Mouse (Mus musculus) T-cell, adult 2 months (primary cell): Measurements from ENCODE around the gene Umad1.

ENCODE experiments used
- DNase-seq: peaks from one replicate; pipeline ENCODE4 v3.0.0; 2022; ENCODE audit warnings: low spot score

Umad1 gene

GRCm38 (mm10) chr6:8419485-8420186 is 160.5 kb downstream of the Umad1 start:
- no peak for DNase-seq

GRCm38 (mm10) chr6:8420187-8420503 is 161.1 kb downstream of the Umad1 start:
- DNase-seq: no peak

- no peak for DNase-seq
Measured at GRCm38 (mm10) chr6:8421421-8421820, 162.3 kb downstream of the Umad1 start.

- no peak for DNase-seq
Measured at GRCm38 (mm10) chr6:8421959-8422581, 163.0 kb downstream of the Umad1 start.

- DNase-seq: no peak
Measured at GRCm38 (mm10) chr6:8423142-8423541, 164.1 kb downstream of the Umad1 start.

- no peak for DNase-seq
Measured at GRCm38 (mm10) chr6:8427692-8428091, 168.6 kb downstream of the Umad1 start.

- no peak for DNase-seq
Measured at GRCm38 (mm10) chr6:8430610-8431234, 171.6 kb downstream of the Umad1 start.

- no peak for DNase-seq
Measured at GRCm38 (mm10) chr6:8433179-8433578, 174.1 kb downstream of the Umad1 start.

GRCm38 (mm10) chr6:8437937-8438336 is 178.8 kb downstream of the Umad1 start:
- no peak for DNase-seq

GRCm38 (mm10) chr6:8441814-8442213 is 182.7 kb downstream of the Umad1 start:
- DNase-seq: no peak

- DNase-seq: no peak
Measured at GRCm38 (mm10) chr6:8446786-8447185, 187.7 kb downstream of the Umad1 start.

- no peak for DNase-seq
Measured at GRCm38 (mm10) chr6:8455599-8455998, 196.5 kb downstream of the Umad1 start.

GRCm38 (mm10) chr6:8458596-8458995 is 199.5 kb downstream of the Umad1 start:
- DNase-seq: no peak

- no peak for DNase-seq
Measured at GRCm38 (mm10) chr6:8462447-8462846, 203.4 kb downstream of the Umad1 start.

- DNase-seq: no peak
Measured at GRCm38 (mm10) chr6:8465388-8465787, 206.3 kb downstream of the Umad1 start.

- DNase-seq: no peak
Measured at GRCm38 (mm10) chr6:8465985-8466384, 206.9 kb downstream of the Umad1 start.

GRCm38 (mm10) chr6:8467667-8468337 is 208.7 kb downstream of the Umad1 start:
- no peak for DNase-seq

- DNase-seq: no peak
Measured at GRCm38 (mm10) chr6:8469918-8470317, 210.8 kb downstream of the Umad1 start.

- DNase-seq: no peak
Measured at GRCm38 (mm10) chr6:8472125-8472524, 213.0 kb downstream of the Umad1 start.

- no peak for DNase-seq
Measured at GRCm38 (mm10) chr6:8472915-8473314, 213.8 kb downstream of the Umad1 start.

- DNase-seq: no peak
Measured at GRCm38 (mm10) chr6:8473498-8473897, 214.4 kb downstream of the Umad1 start.

- DNase-seq: no peak
Measured at GRCm38 (mm10) chr6:8474316-8474715, 215.2 kb downstream of the Umad1 start.

- no peak for DNase-seq
Measured at GRCm38 (mm10) chr6:8474820-8475219, 215.7 kb downstream of the Umad1 start.
